Mouse (Mus musculus) liver, embryonic 14.5 days (tissue): ENCODE measurements at regions not wholly inside any gene's neighbourhood (a gene's known extent, or its start where the extent isn't known, plus 50 kb on each side); places are given as distances from the start of the nearest gene placed in this dataset.

Experiments used
- ATAC-seq: fragments of 200-750 bp; cut with Nextera tagmentation; 2 replicates; pipeline ENCODE4 v1.8.0; 2017; ENCODE audit warnings: moderate number of reproducible peaks, mild to moderate bottlenecking, moderate library complexity; ENCODE audit not compliant: insufficient read depth
- DNase-seq, 3 experiments: peaks; one replicate each; pipeline ENCODE4 v3.0.0-alpha.2; 2012 to 2013; ENCODE audit warnings: low read depth in 3 of 3, low spot score in 3 of 3
- H3K27ac ChIP-seq: fragments of 300-500 bp; sonication (generic); 2 replicates; pipeline ENCODE4 v1.5.1; 2014; ENCODE audit warnings: moderate library complexity, mild to moderate bottlenecking, control low read depth, inconsistent platforms
- H3K27me3 ChIP-seq: fragments of 300-500 bp; sonication (generic); 2 replicates; pipeline ENCODE4 v1.6.1; 2014; ENCODE audit warnings: mild to moderate bottlenecking, low read length, moderate library complexity; ENCODE audit not compliant: control insufficient read depth, insufficient read depth
- H3K36me3 ChIP-seq: fragments of 300-500 bp; sonication (generic); replicated peaks from 2 replicates; pipeline ENCODE4 v1.6.1; 2014; ENCODE audit warnings: low read depth; ENCODE audit not compliant: control insufficient read depth, insufficient read depth
- H3K4me1 ChIP-seq, 2 experiments: fragments of 200-500 bp in 1 of 2; fragments of 300-500 bp in 1 of 2; sonication (generic) in 1 of 2; replicated peaks; 2 replicates each; pipeline ENCODE4 v1.6.1; 2012 to 2014; ENCODE audit warnings: antibody characterized with exemption in 1 of 2, inconsistent platforms in 1 of 2, low read length in 1 of 2; ENCODE audit not compliant: control insufficient read depth in 2 of 2, insufficient read depth in 2 of 2
- H3K4me2 ChIP-seq: fragments of 300-500 bp; sonication (generic); 2 replicates; pipeline ENCODE4 v1.6.1; 2014; ENCODE audit warnings: low read depth, mild to moderate bottlenecking, control low read depth, moderate library complexity
- H3K4me3 ChIP-seq, 2 experiments: fragments of 200-500 bp in 1 of 2; fragments of 300-500 bp in 1 of 2; sonication (generic) in 1 of 2; 2 replicates each; pipeline ENCODE4 v1.5.1; 2012 to 2014; ENCODE audit warnings: low read depth in 2 of 2, low read length in 2 of 2, mild to moderate bottlenecking in 2 of 2, control low read depth in 1 of 2, inconsistent platforms in 1 of 2, moderate library complexity in 1 of 2; ENCODE audit not compliant: insufficient read depth in 1 of 2
- H3K9ac ChIP-seq: fragments of 300-500 bp; sonication (generic); replicated peaks from 2 replicates; pipeline ENCODE4 v1.6.1; 2014; ENCODE audit warnings: mild to moderate bottlenecking, control low read depth, moderate library complexity
- H3K9me3 ChIP-seq: fragments of 300-500 bp; sonication (generic); 2 replicates; pipeline ENCODE4 v1.6.1; 2016; ENCODE audit warnings: low read length, mixed read lengths; ENCODE audit not compliant: control insufficient read depth
- CTCF ChIP-seq: IDR thresholded peaks from 2 replicates; pipeline ENCODE4 v1.5.1; 2016; ENCODE audit warnings: antibody characterized with exemption, low read depth, control low read depth
- EP300 ChIP-seq: IDR thresholded peaks from 2 replicates; pipeline ENCODE4 v1.6.1; 2016; ENCODE audit warnings: antibody characterized with exemption, low read depth
- WGBS: fragments of 180-500 bp; shearing (Covaris S2); extraction: QIAGEN DNeasy Blood & Tissue Kit; methylation state at CpG from one replicate; pipeline ENCODE4 v1.1.7; 2014; ENCODE audit not compliant: insufficient replicate concordance; 5-methylcytosine and 5-hydroxymethylcytosine counted together

DNA sequence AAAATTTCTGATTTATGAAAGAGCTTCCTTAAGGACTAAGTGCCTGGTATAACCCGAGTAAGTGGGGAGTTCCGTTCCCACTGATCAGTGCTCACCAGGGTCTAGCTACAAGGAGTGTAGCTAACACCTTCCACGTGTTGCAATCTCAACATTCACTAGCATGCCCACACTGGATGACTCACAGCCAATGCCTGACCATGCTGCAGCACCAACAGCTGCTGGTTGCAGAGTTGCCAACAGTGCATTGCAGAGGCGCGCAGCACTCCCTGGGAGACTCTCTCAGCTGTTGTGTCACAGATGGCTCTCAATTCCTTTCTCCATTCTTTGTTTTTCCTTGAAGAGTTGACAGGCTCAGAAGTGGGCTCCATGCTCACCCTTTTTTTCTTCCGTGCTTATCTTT, 787.5 kb upstream of the Tenm3 start:
- 55% methylated on average over 6 of the region's 6 CpGs for WGBS
- no peak overlapping the region for H3K27ac ChIP-seq
- H3K36me3 ChIP-seq = no peaks in the 10 kb centered on the region
- ATAC-seq (no peak), DNase-seq (no peak)
- no peak overlapping the region for H3K9ac ChIP-seq
- TF ChIP-seq EP300 = no peak
- no peak for TF ChIP-seq CTCF
- H3K27me3 ChIP-seq = no peaks in the 10 kb centered on the region
- H3K9me3 ChIP-seq = no peaks in the 10 kb centered on the region
- H3K4me2 ChIP-seq = no peak overlapping the region
- no peaks in the 10 kb centered on the region for H3K4me1 ChIP-seq
- H3K4me3 ChIP-seq = no peak overlapping the region

DNA sequence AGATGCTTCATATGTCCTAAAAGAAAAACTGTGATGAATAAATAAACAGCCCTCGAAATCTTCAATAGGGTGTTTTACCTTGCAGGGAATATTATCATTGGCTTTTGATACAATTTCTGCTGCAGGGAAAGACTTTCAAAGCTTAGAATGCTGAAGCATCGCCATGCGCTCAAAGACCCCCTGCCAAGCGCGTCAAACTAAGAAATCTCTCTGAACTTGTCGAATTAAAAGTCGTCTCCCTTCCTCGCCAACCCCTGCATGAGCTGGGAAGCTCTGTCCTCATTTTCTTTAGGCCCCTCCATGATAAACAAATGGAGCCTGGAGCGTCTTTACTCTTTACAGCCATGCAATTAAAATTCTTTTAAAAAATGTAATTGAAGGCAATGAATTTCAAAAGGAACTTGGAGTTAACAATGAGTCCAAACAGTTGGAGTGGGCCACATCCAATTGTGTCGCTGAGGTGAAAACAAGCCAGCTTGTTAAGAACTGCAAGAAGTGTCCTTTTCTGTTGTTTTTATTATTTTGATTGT, 784.3 kb upstream of the Tenm3 start:
- H3K27ac ChIP-seq = no peak overlapping the region
- no peak overlapping the region for H3K4me2 ChIP-seq
- H3K9me3 ChIP-seq = no peaks in the 10 kb centered on the region
- TF ChIP-seq CTCF (no peak), EP300 (no peak)
- no peak overlapping the region for H3K9ac ChIP-seq
- H3K4me1 ChIP-seq = no peaks in the 10 kb centered on the region
- H3K4me3 ChIP-seq = no peak overlapping the region
- 42% methylated on average over 10 of the region's 10 CpGs for WGBS
- no peak for DNase-seq
- H3K36me3 ChIP-seq = no peaks in the 10 kb centered on the region
- no peak for ATAC-seq
- no peaks in the 10 kb centered on the region for H3K27me3 ChIP-seq

DNA sequence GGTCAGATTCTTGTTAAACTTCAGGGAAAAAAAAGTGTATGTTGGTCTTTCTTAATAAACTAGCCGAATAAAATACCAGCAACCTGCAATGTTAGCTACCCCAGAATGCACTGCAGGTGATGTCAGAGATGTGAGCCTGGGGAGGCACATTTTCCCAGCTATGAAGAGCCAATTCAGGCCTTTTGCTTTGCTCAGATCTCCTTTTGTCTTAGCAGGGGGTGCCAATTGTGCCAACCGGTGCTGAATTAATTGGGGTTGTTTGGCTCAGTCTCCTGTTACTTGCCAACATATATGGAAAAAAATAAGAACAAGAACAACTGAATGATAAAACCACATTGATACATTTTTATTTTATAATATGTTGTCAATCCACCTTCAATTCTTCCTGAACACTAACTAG, 751.8 kb upstream of the Tenm3 start:
- no peak for DNase-seq
- no peak for TF ChIP-seq EP300
- TF ChIP-seq CTCF = no peak
- no peak overlapping the region for H3K9ac ChIP-seq
- H3K4me1 ChIP-seq = no peaks in the 10 kb centered on the region
- H3K4me3 ChIP-seq = no peak overlapping the region
- no peaks in the 10 kb centered on the region for H3K9me3 ChIP-seq
- H3K27me3 ChIP-seq = no peaks in the 10 kb centered on the region
- no peak overlapping the region for H3K27ac ChIP-seq
- H3K4me2 ChIP-seq = no peak overlapping the region
- 53% methylated on average over 2 of the region's 2 CpGs for WGBS
- H3K36me3 ChIP-seq = no peaks in the 10 kb centered on the region
- no peak for ATAC-seq

- H3K27ac ChIP-seq = no peak overlapping the region
- no peak overlapping the region for H3K9ac ChIP-seq
- WGBS = 53% methylated on average over 3 of the region's 3 CpGs
- no peak overlapping the region for H3K4me2 ChIP-seq
- no peaks in the 10 kb centered on the region for H3K4me1 ChIP-seq
- no peak for ATAC-seq
- no peaks in the 10 kb centered on the region for H3K9me3 ChIP-seq
- TF ChIP-seq CTCF = no peak
- TF ChIP-seq EP300 = no peak
- no peak overlapping the region for H3K4me3 ChIP-seq
- no peak for DNase-seq
- H3K36me3 ChIP-seq = no peaks in the 10 kb centered on the region
- no peaks in the 10 kb centered on the region for H3K27me3 ChIP-seq
Observed at GRCm38 (mm10) chr8:49567423-49567822, 723.7 kb upstream of the Tenm3 start.

GRCm38 (mm10) chr8:49563499-49564279, 719.9 kb upstream of the Tenm3 start:
- Histone ChIP-seq H3K36me3 (no peaks in the 10 kb centered on the region), H3K4me3 (no peak overlapping the region), H3K4me2 (no peak overlapping the region), H3K9ac (no peak overlapping the region), H3K9me3 (no peaks in the 10 kb centered on the region), H3K27ac (no peak overlapping the region), H3K4me1 (no peaks in the 10 kb centered on the region), H3K27me3 (no peaks in the 10 kb centered on the region)
- 82% methylated on average over 5 of the region's 5 CpGs for WGBS
- no peak for DNase-seq
- no peak for ATAC-seq
- TF ChIP-seq CTCF = no peak
- no peak for TF ChIP-seq EP300
